Mouse (Mus musculus): ENCODE data around the gene Smim13. TPM values are rescaled to one million over a fixed set of nuclear protein-coding genes. Genes with fewer than 3 reads are reported as not detected.

Smim13 gene
- polyA plus RNA-seq, 1 experiment from 2014 or later = 4.8 TPM

DNA sequence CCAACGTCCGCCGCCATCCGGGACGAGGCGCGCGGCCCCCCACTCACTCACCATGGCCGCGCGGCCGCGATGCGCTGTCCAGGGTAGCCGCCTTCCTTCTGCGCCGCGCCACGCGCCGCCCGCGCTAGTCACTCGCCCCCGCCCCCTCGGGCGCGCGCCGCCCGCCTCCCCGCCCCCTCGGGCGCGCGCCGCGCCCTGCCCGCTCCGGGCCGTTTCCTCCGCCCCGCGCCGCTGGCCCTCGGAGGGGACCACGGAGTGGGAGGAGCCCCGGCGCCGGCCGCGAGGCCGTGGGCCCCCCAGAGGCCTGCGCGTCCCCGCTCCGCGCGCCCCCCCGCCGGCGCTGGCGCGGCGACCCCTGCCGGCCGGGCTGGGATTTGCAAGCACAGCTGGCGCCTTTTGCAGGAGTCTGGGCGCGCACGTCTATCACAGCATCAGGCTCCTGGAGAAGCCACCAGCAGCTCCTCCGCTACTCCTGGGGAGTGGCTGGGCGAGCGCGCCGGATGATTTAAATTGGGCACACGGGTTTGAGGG is 29.3 kb upstream of the Smim13 start, which contains the start of gene Elovl2:
Gene Elovl2, minus strand, starts transcription at position 102 of the 531 bp plus-strand sequence.
- no peaks in the 10 kb centered on the region; the same call in 1 of the 2 replicates for H3K4me1 ChIP-seq (replicated peaks; ENCODE audit: control insufficient read depth, insufficient read depth, low read length)
- H3K4me2 ChIP-seq (replicated peaks; ENCODE audit: low read depth) = peak within 1 kb of the TSS; percentile 88
- peak; percentile 95 for ATAC-seq

DNA sequence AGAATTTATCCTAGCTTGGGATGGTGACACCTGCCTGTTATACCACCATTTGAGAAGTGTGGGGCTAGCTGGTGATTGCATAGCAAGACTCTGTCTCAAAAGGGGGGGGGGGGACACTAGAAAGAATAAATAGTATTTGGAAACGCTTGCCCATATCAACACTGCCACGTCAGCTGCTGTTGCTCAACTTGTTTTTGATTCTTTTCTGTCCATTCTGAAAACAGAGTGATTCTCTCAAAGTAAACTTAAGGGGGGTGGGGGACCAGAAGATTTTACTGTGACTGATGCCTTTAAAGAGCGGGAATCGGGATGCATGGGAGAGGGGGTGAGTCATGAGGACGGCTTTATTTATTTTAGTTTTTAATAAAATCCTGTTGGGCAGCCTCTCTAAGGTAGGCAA is 23.1 kb upstream of the Smim13 start:
- Histone ChIP-seq H3K4me2 (replicated peaks; ENCODE audit: low read depth) (no peak overlapping the region), H3K9me3 (ENCODE audit: control insufficient read depth) (no peaks in the 10 kb centered on the region), H3K27ac (ENCODE audit: low read depth, low read length) (no peak overlapping the region), H3K36me3 (ENCODE audit: control insufficient read depth, insufficient read depth) (no peaks in the 10 kb centered on the region), H3K9ac (ENCODE audit: low read depth, low read length) (no peak overlapping the region), H3K4me3 (ENCODE audit: low read depth, low read length) (no peak overlapping the region), H3K4me1 (replicated peaks; ENCODE audit: control insufficient read depth, insufficient read depth, low read length) (no peaks in the 10 kb centered on the region), H3K27me3 (replicated peaks; ENCODE audit: control insufficient read depth, insufficient read depth, low read length) (no peaks in the 10 kb centered on the region)
- no peak for ATAC-seq
- WGBS = 40% methylated on average over 5 of the region's 5 CpGs
- no peak for TF ChIP-seq CTCF (IDR thresholded peaks at IDR 0.05; ENCODE audit: low read depth)

More for the DNA sequence above, 29.3 kb upstream of the Smim13 start, which contains the start of gene Elovl2:
- H3K27me3 ChIP-seq (replicated peaks; ENCODE audit: control insufficient read depth, insufficient read depth, low read length) = no peaks in the 10 kb centered on the region
- peaks cover 4% of the 10 kb centered on the region; the same call in 1 of the 2 replicates for H3K9me3 ChIP-seq (ENCODE audit: control insufficient read depth)
- peak within 1 kb of the TSS; percentile 31; the same call in 1 of the 2 replicates for H3K9ac ChIP-seq (ENCODE audit: low read depth, low read length)
- H3K27ac ChIP-seq (ENCODE audit: low read depth, low read length) = no peak within 1 kb of the TSS
- peak; percentile 69 for TF ChIP-seq CTCF (IDR thresholded peaks at IDR 0.05; ENCODE audit: low read depth)
- 3% methylated on average over 52 of the region's 77 CpGs for WGBS
- no peaks in the 10 kb centered on the region for H3K36me3 ChIP-seq (ENCODE audit: control insufficient read depth, insufficient read depth)
- H3K4me3 ChIP-seq (ENCODE audit: low read depth, low read length) = peak within 1 kb of the TSS; percentile 67

DNA sequence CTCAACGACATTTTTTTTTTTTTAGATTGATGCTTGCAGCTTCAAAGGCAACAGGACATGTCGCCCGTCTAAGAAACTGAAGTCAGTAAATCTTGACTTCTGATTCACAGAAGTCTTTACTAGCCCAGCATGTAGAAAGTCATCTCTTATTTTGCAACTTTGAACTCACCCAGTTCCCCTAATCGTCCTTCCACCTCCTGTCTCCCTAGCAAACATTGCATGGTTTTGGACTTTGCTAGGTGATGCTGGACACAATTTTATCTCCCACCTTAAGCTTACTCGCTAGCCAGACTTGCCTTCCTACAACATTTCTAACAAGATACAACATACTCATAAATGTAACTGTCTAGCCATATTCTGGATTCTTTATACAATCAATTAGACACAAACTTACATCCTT is 21.6 kb upstream of the Smim13 start:
- WGBS = 81% methylated on average over 5 of the region's 5 CpGs

DNA sequence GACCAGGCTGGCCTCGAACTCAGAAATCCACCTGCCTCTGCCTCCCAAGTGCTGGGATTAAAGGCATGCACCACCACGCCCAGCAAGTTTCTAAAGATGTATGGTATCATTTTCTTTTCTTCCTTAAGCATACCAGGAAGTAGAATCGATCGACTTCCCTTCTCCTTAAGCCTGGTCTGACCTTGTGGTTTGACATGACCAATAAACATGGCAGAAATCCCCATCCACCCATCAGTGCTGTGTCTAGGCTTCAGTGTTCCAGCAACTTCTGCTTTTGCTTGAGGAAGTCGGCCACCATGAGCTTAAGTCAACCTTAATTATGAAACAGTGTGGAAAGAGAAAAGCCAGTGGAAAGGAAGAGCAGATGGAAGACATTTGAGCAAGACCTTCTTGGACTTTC is 19.4 kb upstream of the Smim13 start:
- Histone ChIP-seq H3K36me3 (ENCODE audit: control insufficient read depth, insufficient read depth) (no peaks in the 10 kb centered on the region), H3K9ac (ENCODE audit: low read depth, low read length) (no peak overlapping the region), H3K9me3 (ENCODE audit: control insufficient read depth) (no peaks in the 10 kb centered on the region), H3K27me3 (replicated peaks; ENCODE audit: control insufficient read depth, insufficient read depth, low read length) (no peaks in the 10 kb centered on the region), H3K4me3 (ENCODE audit: low read depth, low read length) (no peak overlapping the region), H3K4me1 (replicated peaks; ENCODE audit: control insufficient read depth, insufficient read depth, low read length) (no peaks in the 10 kb centered on the region), H3K4me2 (replicated peaks; ENCODE audit: low read depth) (no peak overlapping the region), H3K27ac (ENCODE audit: low read depth, low read length) (no peak overlapping the region)
- no peak for ATAC-seq
- no peak for TF ChIP-seq CTCF (IDR thresholded peaks at IDR 0.05; ENCODE audit: low read depth)
- WGBS = 85% methylated on average over 5 of the region's 5 CpGs

More for the DNA sequence above, 21.6 kb upstream of the Smim13 start:
- Histone ChIP-seq H3K4me3 (ENCODE audit: low read depth, low read length) (no peak overlapping the region), H3K4me1 (replicated peaks; ENCODE audit: control insufficient read depth, insufficient read depth, low read length) (no peaks in the 10 kb centered on the region), H3K9ac (ENCODE audit: low read depth, low read length) (no peak overlapping the region), H3K9me3 (ENCODE audit: control insufficient read depth) (no peaks in the 10 kb centered on the region), H3K27me3 (replicated peaks; ENCODE audit: control insufficient read depth, insufficient read depth, low read length) (no peaks in the 10 kb centered on the region), H3K36me3 (ENCODE audit: control insufficient read depth, insufficient read depth) (no peaks in the 10 kb centered on the region), H3K4me2 (replicated peaks; ENCODE audit: low read depth) (no peak overlapping the region), H3K27ac (ENCODE audit: low read depth, low read length) (no peak overlapping the region)
- no peak for TF ChIP-seq CTCF (IDR thresholded peaks at IDR 0.05; ENCODE audit: low read depth)
- ATAC-seq = no peak

DNA sequence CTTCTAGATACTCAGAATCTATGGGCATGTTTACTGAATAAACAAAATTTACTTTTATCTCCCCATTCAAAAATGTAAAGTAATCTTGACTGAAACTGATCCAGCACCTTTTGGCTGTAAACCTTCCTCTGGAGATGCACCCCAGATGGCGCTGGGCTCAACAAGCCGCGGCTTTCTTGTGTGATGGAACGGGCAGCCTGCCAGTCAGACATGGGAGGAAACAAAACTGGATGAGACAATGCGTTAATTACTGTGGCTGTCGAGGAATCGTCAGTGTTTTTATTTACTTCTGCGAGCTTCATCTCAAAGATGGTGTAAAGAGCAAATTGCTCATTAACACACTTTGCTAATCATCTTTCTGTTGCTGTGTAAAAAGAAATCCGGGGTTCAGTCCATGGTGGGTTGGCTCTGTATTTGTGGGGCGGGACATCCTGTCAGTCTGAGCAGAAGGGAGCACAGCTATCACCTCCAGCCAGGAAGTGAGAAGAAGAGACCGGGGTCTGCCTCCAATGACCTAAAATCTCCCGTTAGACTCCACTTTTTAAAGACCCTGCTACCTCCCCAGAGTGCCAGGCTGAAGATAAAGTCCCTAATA is 18.2 kb upstream of the Smim13 start:
- no peak for ATAC-seq

GRCm38 (mm10) chr13:41232209-41232608 is 17.4 kb upstream of the Smim13 start:
- no peaks in the 10 kb centered on the region for H3K4me1 ChIP-seq (replicated peaks; ENCODE audit: control insufficient read depth, insufficient read depth, low read length)
- peak; percentile 76 for ATAC-seq
- no peaks in the 10 kb centered on the region for H3K36me3 ChIP-seq (ENCODE audit: control insufficient read depth, insufficient read depth)
- H3K27ac ChIP-seq (ENCODE audit: low read depth, low read length) = no peak overlapping the region
- H3K9ac ChIP-seq (ENCODE audit: low read depth, low read length) = no peak overlapping the region
- peak overlapping the region; percentile 40 for H3K4me2 ChIP-seq (replicated peaks; ENCODE audit: low read depth)
- H3K9me3 ChIP-seq (ENCODE audit: control insufficient read depth) = no peaks in the 10 kb centered on the region
- TF ChIP-seq CTCF (IDR thresholded peaks at IDR 0.05; ENCODE audit: low read depth) = no peak
- H3K27me3 ChIP-seq (replicated peaks; ENCODE audit: control insufficient read depth, insufficient read depth, low read length) = no peaks in the 10 kb centered on the region
- 57% methylated on average over 15 of the region's 15 CpGs for WGBS
- H3K4me3 ChIP-seq (ENCODE audit: low read depth, low read length) = 0 out of 2 replicates have a peak overlapping the region, but pooled peaks have one; percentile 7

More for the DNA sequence above, 18.2 kb upstream of the Smim13 start:
- 82% methylated on average over 12 of the region's 12 CpGs for WGBS
- Histone ChIP-seq H3K36me3 (ENCODE audit: control insufficient read depth, insufficient read depth) (no peaks in the 10 kb centered on the region), H3K9ac (ENCODE audit: low read depth, low read length) (no peak overlapping the region), H3K27me3 (replicated peaks; ENCODE audit: control insufficient read depth, insufficient read depth, low read length) (no peaks in the 10 kb centered on the region), H3K9me3 (ENCODE audit: control insufficient read depth) (no peaks in the 10 kb centered on the region), H3K4me2 (replicated peaks; ENCODE audit: low read depth) (no peak overlapping the region), H3K4me1 (replicated peaks; ENCODE audit: control insufficient read depth, insufficient read depth, low read length) (no peaks in the 10 kb centered on the region), H3K27ac (ENCODE audit: low read depth, low read length) (no peak overlapping the region), H3K4me3 (ENCODE audit: low read depth, low read length) (no peak overlapping the region)
- TF ChIP-seq CTCF (IDR thresholded peaks at IDR 0.05; ENCODE audit: low read depth) = no peak
